7 mouse cellular contexts compared by ENCODE assay signal in the genomic region with DNA sequence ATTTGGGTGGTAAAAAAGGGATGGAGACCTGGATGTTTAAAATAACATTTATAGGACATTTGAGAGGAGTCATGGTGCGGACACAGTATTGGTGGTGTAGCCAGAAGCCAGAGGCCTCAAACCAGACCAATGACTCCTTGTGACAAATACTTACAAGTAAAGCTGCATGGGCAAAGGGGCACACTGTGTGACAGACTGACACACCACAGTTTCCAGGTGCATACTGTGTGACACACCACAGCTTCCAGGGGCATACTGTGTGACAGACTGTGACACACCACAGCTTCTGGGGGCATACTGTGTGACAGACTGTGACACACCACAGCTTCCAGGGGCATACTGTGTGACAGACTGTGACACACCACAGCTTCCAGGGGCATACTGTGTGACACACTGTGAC. TPM values are rescaled to one million over a fixed set of nuclear protein-coding genes. Genes with fewer than 3 reads are reported as not detected.
DNase-seq lines count a peak whose midpoint lies in the region; TF ChIP-seq lines count a peak whose summit lies in the region.
"Not testable (repeated sequence)": the region's sequence is repeated elsewhere in the genome, so short reads cannot be mapped to it uniquely, and the experiment has no call there.

No protein-coding gene starts in this region.

- H3K27ac ChIP-seq in cerebellum, adult 2 months (ENCODE audit: insufficient read depth, low read length) = peak overlapping the region; percentile 69; the same call in 1 of the 2 replicates

- H3K36me3 ChIP-seq in splenic B cell, adult 2 months (ENCODE audit: control insufficient read depth, insufficient read depth, low read length, poor library complexity, severe bottlenecking) = not testable (repeated sequence)

- DNase-seq in A20 (ENCODE audit: low read depth, low spot score) = peak; percentile 22
- peak; percentile 11 for DNase-seq in cerebellum, adult 2 months
- peak; percentile 8 for DNase-seq in cerebellum, adult 9-11 months
- DNase-seq in cerebellum, postnatal 14 days = peak; percentile 4 to 51
- peak; percentile 8 for DNase-seq in cerebellum, postnatal 36 days
- peak; percentile 73 for DNase-seq in heart, adult 11 months
- peak; percentile 6 for DNase-seq in splenic B cell, adult 2 months (ENCODE audit: low read depth, low spot score)

- H3K4me3 ChIP-seq in cerebellum, adult 2 months (replicated peaks; ENCODE audit: insufficient read depth, low read depth, low read length) = not testable (repeated sequence)

- not testable (repeated sequence) for TF ChIP-seq POLR2A in cerebellum, adult 2 months (IDR thresholded peaks at IDR 0.05; ENCODE audit: borderline replicate concordance, insufficient read depth, low read length)

- 74% methylated on average over 1 of the region's 1 CpGs for WGBS in cerebellum, adult 2 months

- H3K27me3 ChIP-seq in cerebellum, adult 2 months (ENCODE audit: control insufficient read depth, insufficient read depth, low read length); splenic B cell, adult 2 months (ENCODE audit: control insufficient read depth, insufficient read depth, low read length, poor library complexity, severe bottlenecking): not testable (repeated sequence)

- not testable (repeated sequence) for H3K4me1 ChIP-seq in cerebellum, adult 2 months (ENCODE audit: control insufficient read depth, insufficient read depth, low read length)

- TF ChIP-seq CTCF in cerebellum, adult 2 months (IDR thresholded peaks at IDR 0.05; ENCODE audit: borderline replicate concordance, insufficient read depth, low read depth, low read length) = not testable (repeated sequence)

RNA-seq across cellular contexts. Expression of a gene that starts 34.6 kb away (rescaled TPM):
- 43.3 and 44.2 TPM in 2 replicates for polyA plus RNA-seq in cerebellum, adult 2 months (2012; rRNA removed)

Comparison
In these comparisons a context has a peak if more than half of its experiments do, and no peak if none do; other contexts are left out.
1. DNase-seq: peak in every context shown above with its lines; median percentile 73 in heart, adult 11 months; 28 in cerebellum, postnatal 14 days; 22 in A20; 11 in cerebellum, adult 2 months; 8 in cerebellum, adult 9-11 months; 8 in cerebellum, postnatal 36 days; 6 in splenic B cell, adult 2 months.